8 mouse cellular contexts compared by ENCODE assay signal in the genomic region with DNA sequence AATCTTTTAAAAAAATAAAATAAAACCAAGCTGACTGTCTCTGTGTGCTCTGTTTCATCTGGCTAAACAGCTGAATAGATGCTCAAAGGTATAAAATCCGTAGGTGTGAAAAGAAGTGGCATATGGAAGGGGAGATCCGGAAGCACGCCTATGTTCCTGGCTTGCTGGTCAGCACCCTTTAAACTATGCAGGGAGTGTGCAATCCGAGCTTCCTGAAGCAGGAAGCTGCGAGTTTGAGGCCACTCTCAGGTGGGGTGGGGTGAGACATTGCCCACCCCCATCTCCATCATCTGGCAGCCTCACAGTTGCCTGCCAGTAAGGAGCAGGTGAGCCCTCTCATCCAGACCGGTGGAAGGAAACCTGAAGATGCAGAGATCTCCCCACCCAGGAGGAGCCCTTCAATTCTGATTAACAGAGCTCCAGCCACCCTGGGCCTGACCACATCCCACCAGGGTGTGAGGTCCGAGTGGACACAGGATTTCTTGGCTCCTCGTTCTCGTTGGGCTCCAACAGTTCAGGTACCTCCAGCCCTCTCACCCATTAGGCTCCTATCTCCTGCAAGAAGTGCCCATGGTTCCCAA. TPM values are rescaled to one million over a fixed set of nuclear protein-coding genes. Genes with fewer than 3 reads are reported as not detected.
A peak's percentile ranks its signal among the peaks of the same experiment; 100 is the strongest.
DNase-seq lines count a peak whose midpoint lies in the region; ATAC-seq and TF ChIP-seq lines count a peak whose summit lies in the region.

A gene (plus strand): TSS at position 557 of the 581 bp plus-strand sequence.

- no peaks in the 10 kb centered on the region for H3K9me3 ChIP-seq in hindbrain, embryonic 13.5 days
- no peaks in the 10 kb centered on the region for H3K9me3 ChIP-seq in midbrain, embryonic 11.5 days (ENCODE audit: control insufficient read depth, low read length)

- H3K27ac ChIP-seq in kidney, adult 2 months (ENCODE audit: insufficient read depth, low read depth, low read length): peak within 1 kb of the TSS; percentile 89
- peak within 1 kb of the TSS; percentile 89 for H3K27ac ChIP-seq in bone marrow, adult 2 months (ENCODE audit: control insufficient read depth, insufficient read depth, low read depth, low read length, poor library complexity)
- peak within 1 kb of the TSS; percentile 98 for H3K27ac ChIP-seq in hindbrain, embryonic 13.5 days
- peak within 1 kb of the TSS; percentile 92 for H3K27ac ChIP-seq in midbrain, embryonic 11.5 days (ENCODE audit: low read depth, low read length)

- peak; percentile 73 for ATAC-seq in hindbrain, embryonic 13.5 days (ENCODE audit: low FRiP score)
- peak; percentile 62 for ATAC-seq in midbrain, embryonic 11.5 days (ENCODE audit: low FRiP score)

- no peaks in the 10 kb centered on the region for H3K27me3 ChIP-seq in kidney, adult 2 months (replicated peaks; ENCODE audit: control insufficient read depth, insufficient read depth, low read length)
- peaks cover 6% of the 10 kb centered on the region for H3K27me3 ChIP-seq in hindbrain, embryonic 13.5 days
- H3K27me3 ChIP-seq in midbrain, embryonic 11.5 days (ENCODE audit: control insufficient read depth, insufficient read depth, low read length): no peaks in the 10 kb centered on the region

- 14% methylated on average over 9 of the region's 9 CpGs for WGBS in kidney, adult 2 months
- 17% methylated on average over 9 of the region's 9 CpGs for WGBS in bone marrow, adult 2 months
- 24% methylated on average over 9 of the region's 9 CpGs for WGBS in hindbrain, embryonic 13.5 days
- 26% methylated on average over 9 of the region's 9 CpGs for WGBS in midbrain, embryonic 11.5 days

- peak within 1 kb of the TSS; percentile 65 for H3K4me3 ChIP-seq in kidney, adult 2 months (ENCODE audit: insufficient read depth, low read depth, low read length)
- peak within 1 kb of the TSS; percentile 78 for H3K4me3 ChIP-seq in bone marrow, adult 2 months (replicated peaks; ENCODE audit: control insufficient read depth, low read depth, low read length)
- peak within 1 kb of the TSS; percentile 53 for H3K4me3 ChIP-seq in hindbrain, embryonic 13.5 days
- H3K4me3 ChIP-seq in midbrain, embryonic 11.5 days (ENCODE audit: low read depth, low read length): peak within 1 kb of the TSS; percentile 67

- H3K4me1 ChIP-seq in kidney, adult 2 months (ENCODE audit: control insufficient read depth, insufficient read depth, low read length): no peaks in the 10 kb centered on the region
- no peaks in the 10 kb centered on the region; the same call in 1 of the 2 replicates for H3K4me1 ChIP-seq in bone marrow, adult 2 months (ENCODE audit: control insufficient read depth, insufficient read depth, low read length)
- H3K4me1 ChIP-seq in hindbrain, embryonic 13.5 days (replicated peaks): peaks cover 17% of the 10 kb centered on the region
- H3K4me1 ChIP-seq in midbrain, embryonic 11.5 days (ENCODE audit: control insufficient read depth, insufficient read depth, low read length): peaks cover 13% of the 10 kb centered on the region

- H3K4me2 ChIP-seq in hindbrain, embryonic 13.5 days: peak within 1 kb of the TSS; percentile 90
- peak within 1 kb of the TSS; percentile 72 for H3K4me2 ChIP-seq in midbrain, embryonic 11.5 days

- peak within 1 kb of the TSS; percentile 86 for H3K9ac ChIP-seq in hindbrain, embryonic 13.5 days
- H3K9ac ChIP-seq in midbrain, embryonic 11.5 days (ENCODE audit: low read length): peak within 1 kb of the TSS; percentile 88

- no peak for DNase-seq in kidney, adult 2 months
- no peak for DNase-seq in kidney, adult 18-20 months
- no peak for DNase-seq in midbrain, embryonic 11.5 days (ENCODE audit: low spot score, missing footprints)
- DNase-seq in ovary, postnatal 14 days (ENCODE audit: low spot score): no peak
- no peak for DNase-seq in gastrocnemius, postnatal 25 days
- DNase-seq in embryo, embryonic 10.5 days (ENCODE audit: low spot score): no peak

- TF ChIP-seq POLR2A in kidney, adult 2 months (IDR thresholded peaks at IDR 0.05; ENCODE audit: low read depth, low read length): no peak
- no peak for TF ChIP-seq POLR2A in bone marrow, adult 2 months (IDR thresholded peaks at IDR 0.05; ENCODE audit: borderline replicate concordance, control insufficient read depth, low read depth, low read length)

- no peaks in the 10 kb centered on the region for H3K36me3 ChIP-seq in kidney, adult 2 months (ENCODE audit: control insufficient read depth, insufficient read depth, low read length)
- H3K36me3 ChIP-seq in hindbrain, embryonic 13.5 days: no peaks in the 10 kb centered on the region
- peaks cover 8% of the 10 kb centered on the region for H3K36me3 ChIP-seq in midbrain, embryonic 11.5 days (ENCODE audit: control insufficient read depth, insufficient read depth, low read length)

- TF ChIP-seq CTCF in kidney, adult 2 months (conservative IDR thresholded peaks at IDR 0.05; ENCODE audit: insufficient read depth, insufficient read length, low read depth, low read length): no peak
- TF ChIP-seq CTCF in bone marrow, adult 2 months (IDR thresholded peaks at IDR 0.05; ENCODE audit: control insufficient read depth, insufficient read depth, low read length): no peak

RNA-seq across cellular contexts. Expression of the gene that starts here (rescaled TPM):
- 0.29 and 0.33 TPM in 2 replicates for polyA plus RNA-seq in kidney, adult 2 months (2012; rRNA removed)
- 94.5 and 103 TPM in 2 replicates for polyA plus RNA-seq in bone marrow, adult 2 months (2011; ENCODE audit: insufficient read depth, insufficient read length, low replicate concordance, missing spikeins)
- 8.4 and 10.0 TPM in 2 replicates for polyA plus RNA-seq in hindbrain, embryonic 13.5 days (2015; fragmentation: Nextera tagmentation; extraction: Ambion mirVana)
- 19.7 and 27.2 TPM in 2 replicates for polyA plus RNA-seq in midbrain, embryonic 11.5 days (2014; fragmentation: Nextera tagmentation; extraction: Ambion mirVana)
- total RNA-seq in gastrocnemius, postnatal 25 days (2021): under 1 TPM in 1 of 2 experiments, not detected in 1; 0.49 TPM
